Mouse (Mus musculus): Measurements from ENCODE around the gene Peak1. TPM values are rescaled to one million over a fixed set of nuclear protein-coding genes. Genes with fewer than 3 reads are reported as not detected.

Gene Peak1
- total RNA-seq (2014; rRNA removed) (7.7 TPM in 2 replicates), polyA plus RNA-seq (2015; fragmentation: Nextera tagmentation; extraction: Ambion mirVana) (2.6 and 4.1 TPM in 2 replicates)

GRCm38 (mm10) chr9:56417948-56418737, at the start of gene Peak1, which contains the start of gene Hmg20a:
Gene Peak1, minus strand, starts transcription at chr9:56418067.
Gene Hmg20a, plus strand, starts transcription at chr9:56418609.
- TF ChIP-seq CTCF (IDR thresholded peaks at IDR 0.05; ENCODE audit: low read depth): no peak
- no peaks in the 10 kb centered on the region for H3K36me3 ChIP-seq (ENCODE audit: insufficient read depth)
- peak within 1 kb of the TSS; percentile 70 for H3K4me3 ChIP-seq (ENCODE audit: low read depth, low read length)
- H3K4me2 ChIP-seq (ENCODE audit: low read depth): peak within 1 kb of the TSS; percentile 78
- H3K9me3 ChIP-seq (ENCODE audit: low read length): no peaks in the 10 kb centered on the region
- no peaks in the 10 kb centered on the region for H3K27me3 ChIP-seq (ENCODE audit: insufficient read depth, low read length)
- under 1% methylated on average over 57 of the region's 59 CpGs for WGBS
- H3K9ac ChIP-seq: peak within 1 kb of the TSS; percentile 84
- peaks cover 8% of the 10 kb centered on the region for H3K4me1 ChIP-seq (ENCODE audit: insufficient read depth)
- DNase-seq (peak; percentile 100), ATAC-seq (peak; percentile 97)
- peak within 1 kb of the TSS; percentile 98 for H3K27ac ChIP-seq (ENCODE audit: low read depth, low read length)

GRCm38 (mm10) chr9:56466251-56466650, 48.4 kb upstream of the Peak1 start:
- Histone ChIP-seq H3K4me1 (ENCODE audit: insufficient read depth) (no peaks in the 10 kb centered on the region), H3K27me3 (ENCODE audit: insufficient read depth, low read length) (no peaks in the 10 kb centered on the region), H3K4me2 (ENCODE audit: low read depth) (no peak overlapping the region), H3K36me3 (ENCODE audit: insufficient read depth) (peaks cover 13% of the 10 kb centered on the region; the same call in 1 of the 2 replicates), H3K27ac (ENCODE audit: low read depth, low read length) (no peak overlapping the region), H3K9ac (no peak overlapping the region), H3K4me3 (ENCODE audit: low read depth, low read length) (no peak overlapping the region), H3K9me3 (ENCODE audit: low read length) (no peaks in the 10 kb centered on the region)
- ATAC-seq (no peak), DNase-seq (no peak)
- 96% methylated on average over 4 of the region's 4 CpGs for WGBS
- no peak for TF ChIP-seq CTCF (IDR thresholded peaks at IDR 0.05; ENCODE audit: low read depth)

GRCm38 (mm10) chr9:56464863-56465654, 47.2 kb upstream of the Peak1 start:
- H3K4me2 ChIP-seq (ENCODE audit: low read depth): no peak overlapping the region

GRCm38 (mm10) chr9:56463686-56464515, 46.0 kb upstream of the Peak1 start:
- 64% methylated on average over 4 of the region's 4 CpGs for WGBS
- Histone ChIP-seq H3K4me1 (ENCODE audit: insufficient read depth) (no peaks in the 10 kb centered on the region), H3K9me3 (ENCODE audit: low read length) (no peaks in the 10 kb centered on the region), H3K36me3 (ENCODE audit: insufficient read depth) (peaks cover 3% of the 10 kb centered on the region; the same call in 1 of the 2 replicates), H3K4me2 (ENCODE audit: low read depth) (no peak overlapping the region), H3K4me3 (ENCODE audit: low read depth, low read length) (no peak overlapping the region), H3K27me3 (ENCODE audit: insufficient read depth, low read length) (no peaks in the 10 kb centered on the region), H3K9ac (no peak overlapping the region), H3K27ac (ENCODE audit: low read depth, low read length) (no peak overlapping the region)
- no peak for TF ChIP-seq CTCF (IDR thresholded peaks at IDR 0.05; ENCODE audit: low read depth)
- DNase-seq (no peak), ATAC-seq (no peak)

More at GRCm38 (mm10) chr9:56464863-56465654, 47.2 kb upstream of the Peak1 start:
- Histone ChIP-seq H3K9me3 (ENCODE audit: low read length) (no peaks in the 10 kb centered on the region), H3K27me3 (ENCODE audit: insufficient read depth, low read length) (no peaks in the 10 kb centered on the region), H3K9ac (no peak overlapping the region), H3K36me3 (ENCODE audit: insufficient read depth) (peaks cover 13% of the 10 kb centered on the region; the same call in 1 of the 2 replicates), H3K4me1 (ENCODE audit: insufficient read depth) (no peaks in the 10 kb centered on the region), H3K27ac (ENCODE audit: low read depth, low read length) (peak overlapping the region; percentile 15; the same call in 1 of the 2 replicates), H3K4me3 (ENCODE audit: low read depth, low read length) (no peak overlapping the region)
- TF ChIP-seq CTCF (IDR thresholded peaks at IDR 0.05; ENCODE audit: low read depth): no peak
- no peak for DNase-seq
- WGBS: 35% methylated on average over 23 of the region's 23 CpGs
- ATAC-seq: peak; percentile 58

GRCm38 (mm10) chr9:56463046-56463445, 45.2 kb upstream of the Peak1 start:
- Histone ChIP-seq H3K27ac (ENCODE audit: low read depth, low read length) (no peak overlapping the region), H3K9me3 (ENCODE audit: low read length) (no peaks in the 10 kb centered on the region), H3K36me3 (ENCODE audit: insufficient read depth) (no peaks in the 10 kb centered on the region; the same call in 1 of the 2 replicates), H3K9ac (no peak overlapping the region), H3K27me3 (ENCODE audit: insufficient read depth, low read length) (no peaks in the 10 kb centered on the region), H3K4me1 (ENCODE audit: insufficient read depth) (no peaks in the 10 kb centered on the region), H3K4me3 (ENCODE audit: low read depth, low read length) (no peak overlapping the region), H3K4me2 (ENCODE audit: low read depth) (no peak overlapping the region)
- no peak for TF ChIP-seq CTCF (IDR thresholded peaks at IDR 0.05; ENCODE audit: low read depth)
- WGBS: 97% methylated on average over 2 of the region's 2 CpGs
- no peak for ATAC-seq
- DNase-seq: no peak

- Histone ChIP-seq H3K27me3 (ENCODE audit: insufficient read depth, low read length) (no peaks in the 10 kb centered on the region), H3K9me3 (ENCODE audit: low read length) (no peaks in the 10 kb centered on the region), H3K4me3 (ENCODE audit: low read depth, low read length) (no peak overlapping the region), H3K4me1 (ENCODE audit: insufficient read depth) (no peaks in the 10 kb centered on the region), H3K27ac (ENCODE audit: low read depth, low read length) (no peak overlapping the region), H3K4me2 (ENCODE audit: low read depth) (no peak overlapping the region), H3K36me3 (ENCODE audit: insufficient read depth) (no peaks in the 10 kb centered on the region; the same call in 1 of the 2 replicates), H3K9ac (no peak overlapping the region)
- ATAC-seq: no peak
- 94% methylated on average over 1 of the region's 1 CpGs for WGBS
- no peak for TF ChIP-seq CTCF (IDR thresholded peaks at IDR 0.05; ENCODE audit: low read depth)
- no peak for DNase-seq
These were observed 44.7 kb upstream of the Peak1 start for GRCm38 (mm10) chr9:56462606-56463005.

All from forebrain, postnatal 0 days (tissue).